Mouse (Mus musculus): Measurements from ENCODE around the gene P4ha1.

DNA sequence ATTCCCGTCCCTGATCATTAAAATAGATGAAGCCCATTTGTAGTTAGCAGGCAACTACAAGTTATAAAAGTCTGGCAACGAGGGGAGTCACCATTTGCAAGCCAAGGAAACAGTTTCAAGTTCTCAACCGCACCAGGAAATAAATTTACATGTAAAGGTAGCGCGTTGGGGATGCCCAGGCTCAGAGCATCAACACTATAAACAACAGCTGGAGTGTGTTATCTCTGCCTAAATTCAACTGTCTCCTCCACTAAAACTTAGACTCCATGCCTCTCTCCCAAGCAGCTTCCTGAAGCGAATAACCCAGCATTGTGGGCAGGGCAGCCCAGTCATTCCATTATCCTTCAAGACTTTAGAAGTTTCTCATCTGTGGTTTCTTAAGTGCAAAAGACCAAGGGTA is 85.4 kb downstream of the P4ha1 start:
- TF ChIP-seq POLR2A (IDR thresholded peaks at IDR 0.05; ENCODE audit: extremely low read depth, insufficient read depth, low read length) (no peak), CTCF (IDR thresholded peaks at IDR 0.05; ENCODE audit: extremely low read depth, insufficient read depth, low read length) (no peak)

All from cortical plate, adult 2 months (tissue).